8 mouse cellular contexts compared by ENCODE assay signal in the genomic region with DNA sequence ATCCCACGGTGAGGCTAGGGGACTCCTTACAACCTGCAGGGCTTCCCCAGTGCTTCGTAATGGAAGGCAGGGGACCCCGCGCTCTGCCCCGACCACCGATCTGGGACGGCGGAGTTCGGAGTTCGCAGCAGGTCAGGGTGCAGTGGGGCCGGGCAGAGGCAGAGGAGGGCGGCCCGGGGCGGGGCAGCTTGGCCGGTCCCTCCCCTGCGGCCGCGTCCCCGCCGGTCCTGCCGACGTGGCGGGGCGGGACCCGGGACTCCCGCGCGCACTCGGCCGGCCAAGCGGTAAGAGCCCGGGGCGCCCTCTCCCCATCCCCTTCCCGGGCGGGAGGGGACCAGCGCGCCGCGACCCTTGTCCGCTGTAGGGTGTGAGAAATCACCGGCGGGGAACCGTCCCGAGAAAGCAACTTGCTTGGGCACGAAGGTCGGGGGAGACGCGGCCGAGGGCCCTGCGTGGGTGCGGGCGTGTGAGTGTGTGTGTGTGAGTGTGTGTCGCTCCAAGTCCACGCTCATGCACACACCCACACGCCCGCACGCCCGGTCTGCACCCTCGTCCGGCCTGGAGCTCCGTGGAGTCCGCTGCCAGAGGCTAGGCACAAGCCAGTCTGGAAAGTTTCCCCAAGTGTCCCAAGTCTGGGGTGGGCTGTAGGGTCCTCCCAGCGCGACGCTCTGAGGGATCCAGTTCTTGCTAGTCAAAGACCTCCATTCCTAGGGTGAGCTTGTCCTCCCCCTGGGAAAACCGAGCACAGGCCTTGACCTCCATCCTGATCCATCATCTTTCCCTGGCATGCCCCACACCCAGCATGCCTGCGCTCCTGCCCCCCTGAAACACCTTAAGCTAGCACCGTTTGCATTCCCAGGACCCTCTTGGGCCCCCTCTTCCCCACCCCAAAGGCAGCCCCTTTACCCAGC. TPM values are rescaled to one million over a fixed set of nuclear protein-coding genes. Genes with fewer than 3 reads are reported as not detected.
A peak's percentile ranks its signal among the peaks of the same experiment; 100 is the strongest.
DNase-seq lines count a peak whose midpoint lies in the region; ATAC-seq and TF ChIP-seq lines count a peak whose summit lies in the region.

A gene (plus strand): TSS at position 211 of the 911 bp plus-strand sequence.

- H3K27ac ChIP-seq in ES-Bruce4 (ENCODE audit: insufficient read depth, low read length), result no peak within 1 kb of the TSS
- no peak within 1 kb of the TSS for H3K27ac ChIP-seq in forebrain, embryonic 13.5 days

- no peak for TF ChIP-seq EP300 in ES-Bruce4 (IDR thresholded peaks at IDR 0.05; ENCODE audit: insufficient read depth, low read depth, low read length)

- DNase-seq in adrenal gland, postnatal 36 days, result peak; percentile 90 to 95
- DNase-seq in heart, postnatal 36 days, result peak; percentile 85 to 86
- DNase-seq in layer of hippocampus, postnatal 10 days (ENCODE audit: low spot score in 2 of 2), result peak; percentile 30 to 57
- DNase-seq in right cerebral cortex, adult 2 months (ENCODE audit: low spot score in 2 of 2), result peak; percentile 11 to 12
- DNase-seq in urinary bladder, postnatal 14 days (ENCODE audit: low spot score), result peak; percentile 83

- H3K4me3 ChIP-seq in ES-Bruce4 (ENCODE audit: low read depth, low read length), result peak within 1 kb of the TSS; percentile 87
- peak within 1 kb of the TSS; percentile 62 for H3K4me3 ChIP-seq in forebrain, embryonic 13.5 days

- H3K27me3 ChIP-seq in ES-Bruce4 (ENCODE audit: control insufficient read depth, insufficient read depth, low read length, poor library complexity, severe bottlenecking), result 0 out of 2 replicates have a peak, but pooled peaks cover 2% of the 10 kb centered on the region
- H3K27me3 ChIP-seq in forebrain, embryonic 13.5 days, result peaks cover 13% of the 10 kb centered on the region; the same call in 1 of the 2 replicates

- intact Hi-C loops in heart, postnatal 36 days (cut with DNase I), result loop anchor here (10.0 kb wide), 1 partner anchor 85 kb away; no protein-coding TSS in a partner anchor

- no peak for TF ChIP-seq POLR2A in ES-Bruce4 (IDR thresholded peaks at IDR 0.05; ENCODE audit: insufficient read depth, low read length)

- ATAC-seq in forebrain, embryonic 13.5 days, result peak; percentile 83
- peak; percentile 97 for ATAC-seq in megakaryocyte, adult 5-6 weeks (ENCODE audit: poor library complexity, severe bottlenecking)

- H3K4me2 ChIP-seq in forebrain, embryonic 13.5 days, result peak within 1 kb of the TSS; percentile 97

- no peaks in the 10 kb centered on the region for H3K9me3 ChIP-seq in ES-Bruce4 (replicated peaks; ENCODE audit: control insufficient read depth, insufficient read depth, low read length, poor library complexity, severe bottlenecking)
- H3K9me3 ChIP-seq in forebrain, embryonic 13.5 days (replicated peaks), result no peaks in the 10 kb centered on the region

- H3K36me3 ChIP-seq in ES-Bruce4 (ENCODE audit: control insufficient read depth, insufficient read depth, low read length, poor library complexity, severe bottlenecking), result no peaks in the 10 kb centered on the region
- no peaks in the 10 kb centered on the region for H3K36me3 ChIP-seq in forebrain, embryonic 13.5 days (ENCODE audit: poor library complexity, severe bottlenecking)

- peak within 1 kb of the TSS; percentile 63 for H3K9ac ChIP-seq in ES-Bruce4 (ENCODE audit: low read depth, poor library complexity, severe bottlenecking)
- H3K9ac ChIP-seq in forebrain, embryonic 13.5 days, result peak within 1 kb of the TSS; percentile 70

- H3K4me1 ChIP-seq in ES-Bruce4 (ENCODE audit: control insufficient read depth, insufficient read depth, low read length), result no peaks in the 10 kb centered on the region
- peaks cover 18% of the 10 kb centered on the region for H3K4me1 ChIP-seq in forebrain, embryonic 13.5 days

- WGBS in forebrain, embryonic 13.5 days, result 1% methylated on average over 64 of the region's 68 CpGs

- TF ChIP-seq CTCF in ES-Bruce4 (IDR thresholded peaks at IDR 0.05; ENCODE audit: low read depth, low read length), result no peak

RNA-seq across cellular contexts. Expression of the gene that starts here (rescaled TPM):
- polyA plus RNA-seq in ES-Bruce4 (2011; ENCODE audit: insufficient read depth, insufficient read length, low read depth, missing spikeins), result 16.5 and 19.8 TPM in 2 replicates
- total RNA-seq in adrenal gland, postnatal 36 days (2021), result 10 to 100 TPM; 23.9 to 25.0 TPM
- polyA plus RNA-seq in forebrain, embryonic 13.5 days (2015; fragmentation: Nextera tagmentation; extraction: Ambion mirVana), result 6.3 and 6.5 TPM in 2 replicates
- 10 to 100 TPM; 16.4 to 16.8 TPM for total RNA-seq in heart, postnatal 36 days (2021)
- 1 to 10 TPM; 5.3 to 5.8 TPM for total RNA-seq in layer of hippocampus, postnatal 10 days (2021)
- 5.8 and 6.4 TPM in 2 replicates for total RNA-seq in megakaryocyte, adult 5-6 weeks (2015)
- total RNA-seq in megakaryocyte, adult 5-6 weeks (2017), result 10.0 and 13.5 TPM in 2 replicates

Comparison
In these comparisons a context has a peak if more than half of its experiments do, and no peak if none do; other contexts are left out.
1. DNase-seq: peak in every context shown above with its lines; median percentile 92 in adrenal gland, postnatal 36 days; 86 in heart, postnatal 36 days; 83 in urinary bladder, postnatal 14 days; 44 in layer of hippocampus, postnatal 10 days; 12 in right cerebral cortex, adult 2 months.